Mouse (Mus musculus) neutrophil, adult 65 days (primary cell): ENCODE data around the gene Vmn1r142. TPM values are rescaled to one million over a fixed set of nuclear protein-coding genes. Genes with fewer than 3 reads are reported as not detected.

Source experiments
- total RNA-seq: library from RNA; stranded (reverse); gene quantifications from 2 replicates; pipeline ENCODE4 v1.2.4, GENCODE M21; 2023

Vmn1r142 gene
- total RNA-seq = not detected in 2 replicates

DNA sequence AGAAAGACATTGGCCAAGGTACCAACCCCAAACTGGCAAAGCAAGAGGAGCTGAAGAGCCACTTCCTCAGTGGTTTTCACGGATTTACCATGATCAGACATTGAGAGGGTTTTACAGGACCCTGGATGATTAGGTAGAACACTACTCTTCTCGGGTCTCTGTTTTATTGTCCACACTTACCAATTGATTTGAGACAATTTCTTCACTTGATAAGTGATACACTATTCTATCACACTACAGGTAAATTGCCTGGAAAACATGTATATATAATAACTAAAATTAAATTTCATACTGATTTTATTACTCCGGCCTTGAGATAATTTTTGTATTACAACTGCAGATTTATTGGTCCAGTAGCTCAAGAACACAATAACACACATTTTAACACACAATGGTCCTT is at the start of gene Vmn1r142:
Gene Vmn1r142 (minus strand): TSS at position 101 of the 400 bp plus-strand sequence.

DNA sequence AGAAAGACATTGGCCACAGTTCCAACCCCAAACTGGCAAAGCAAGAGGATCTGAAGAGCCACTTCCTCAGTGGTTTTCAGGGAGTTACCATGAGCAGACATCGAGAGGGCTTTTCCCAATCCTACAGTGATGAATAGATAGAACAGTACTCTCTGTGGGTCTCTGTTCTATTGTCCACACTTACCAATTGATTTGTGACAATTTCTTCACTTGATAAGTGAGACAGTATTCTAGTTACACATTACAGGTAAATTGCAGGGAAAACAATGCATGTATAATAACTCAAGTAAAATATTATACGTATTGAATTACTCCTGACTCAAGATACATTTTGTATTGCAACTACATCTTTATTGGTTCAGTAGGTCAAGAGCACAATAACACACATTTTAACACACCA is 37.3 kb upstream of the Vmn1r142 start, which contains the start of gene Gm8653:
Gene Gm8653 (minus strand): TSS at position 101 of the 400 bp plus-strand sequence.

DNA sequence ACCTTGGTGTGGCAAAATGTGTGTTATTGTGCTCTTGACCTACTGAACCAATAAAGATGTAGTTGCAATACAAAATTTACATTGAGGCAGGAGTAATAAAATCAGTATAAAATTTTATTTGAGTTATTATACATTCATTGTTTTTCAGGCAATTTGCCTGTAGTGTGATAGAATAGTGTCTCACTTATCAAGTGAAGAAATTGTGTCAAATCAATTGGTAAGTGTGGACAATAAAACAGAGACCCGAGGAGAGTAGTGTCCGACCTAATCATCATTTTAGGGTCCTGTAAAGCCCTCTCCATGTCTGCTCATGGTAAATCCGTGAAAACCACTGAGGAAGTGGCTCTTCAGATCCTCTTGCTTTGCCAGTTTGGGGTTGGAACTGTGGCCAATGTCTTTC is 25.2 kb upstream of the Vmn1r142 start, which contains the start of gene Vmn1r143:
Gene Vmn1r143 (plus strand): TSS at position 301 of the 400 bp plus-strand sequence.

DNA sequence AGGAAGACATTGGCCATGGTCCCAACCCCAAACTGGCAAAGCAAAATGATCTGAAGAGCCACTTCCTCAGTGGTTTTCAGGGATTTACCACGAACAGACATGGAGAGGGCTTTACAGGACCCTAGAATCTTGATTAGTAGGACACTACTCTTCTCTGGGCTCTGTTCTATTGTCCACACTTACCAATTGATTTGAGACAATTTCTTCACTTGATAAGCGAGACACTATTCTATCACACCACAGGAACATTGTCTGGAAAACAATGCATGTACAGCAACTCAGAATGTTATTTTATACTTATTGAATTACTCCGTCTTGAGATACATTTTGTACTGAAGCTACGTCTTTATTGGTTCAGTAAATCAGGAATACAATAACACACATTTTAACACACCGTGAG is 29.2 kb downstream of the Vmn1r142 start, which contains the start of gene Gm10666:
Gene Gm10666 (minus strand): TSS at position 101 of the 400 bp plus-strand sequence.

DNA sequence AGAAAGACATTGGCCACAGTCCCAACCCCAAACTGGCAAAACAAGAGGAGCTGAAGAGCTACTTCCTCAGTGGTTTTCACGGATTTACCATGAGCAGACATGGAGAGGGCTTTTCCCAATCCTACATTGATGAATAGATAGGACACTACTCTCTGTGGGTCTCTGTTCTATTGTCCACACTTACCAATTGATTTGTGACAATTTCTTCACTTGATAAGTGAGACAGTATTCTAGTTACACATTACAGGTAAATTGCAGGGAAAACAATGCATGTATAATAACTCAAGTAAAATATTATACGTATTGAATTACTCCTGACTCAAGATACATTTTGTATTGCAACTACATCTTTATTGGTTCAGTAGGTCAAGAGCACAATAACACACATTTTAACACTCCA is 45.7 kb downstream of the Vmn1r142 start, which contains the start of gene Gm16451:
Gene Gm16451 (minus strand): TSS at position 101 of the 400 bp plus-strand sequence.

Other genes starting within 250 kb of the Vmn1r142 start
- gene Gm5891, start 242.7 kb downstream of the Vmn1r142 start, total RNA-seq = not detected in 2 replicates
- not detected in 2 replicates for gene Vmn1r137, start 169.4 kb downstream of the Vmn1r142 start, total RNA-seq
- not detected in 2 replicates for gene Vmn1r138, start 135.1 kb downstream of the Vmn1r142 start, total RNA-seq
- not detected in 2 replicates for gene Gm6176, start 107.7 kb downstream of the Vmn1r142 start, total RNA-seq
- not detected in 2 replicates for gene Vmn1r139, start 95.0 kb downstream of the Vmn1r142 start, total RNA-seq
- gene Gm16451, start 45.8 kb downstream of the Vmn1r142 start, total RNA-seq = not detected in 2 replicates
- not detected in 2 replicates for gene Gm10666, start 29.3 kb downstream of the Vmn1r142 start, total RNA-seq
- not detected in 2 replicates for gene Vmn1r143, start 25.3 kb upstream of the Vmn1r142 start, total RNA-seq
- gene Gm8653, start 37.2 kb upstream of the Vmn1r142 start, total RNA-seq = not detected in 2 replicates
- gene Gm8453, start 65.4 kb upstream of the Vmn1r142 start, total RNA-seq = not detected in 2 replicates
- not detected in 2 replicates for gene Gm4187, start 165.7 kb upstream of the Vmn1r142 start, total RNA-seq
- gene Gm8660, start 207.0 kb upstream of the Vmn1r142 start, total RNA-seq = not detected in 2 replicates
- not detected in 2 replicates for gene Vmn1r148, start 249.5 kb upstream of the Vmn1r142 start, total RNA-seq